Mouse (Mus musculus): ENCODE data around the gene Wdfy3.
A peak's percentile ranks its signal among the peaks of the same experiment; 100 is the strongest.

- TF ChIP-seq EP300 (IDR thresholded peaks at IDR 0.05; ENCODE audit: low read depth) (no peak), CTCF (IDR thresholded peaks at IDR 0.05; ENCODE audit: low read depth) (peak; percentile 65)
These were observed 4.4 kb upstream of the Wdfy3 start for GRCm38 (mm10) chr5:102074086-102074485.
